Mouse (Mus musculus) kidney, adult 8-10 months (tissue): ENCODE data around the gene Casp7.
A peak's percentile ranks its signal among the peaks of the same experiment; 100 is the strongest.

Source experiments
- DNase-seq, 2 experiments: peaks; one replicate each; pipeline ENCODE4 v3.0.0; 2022

Casp7 gene

DNA sequence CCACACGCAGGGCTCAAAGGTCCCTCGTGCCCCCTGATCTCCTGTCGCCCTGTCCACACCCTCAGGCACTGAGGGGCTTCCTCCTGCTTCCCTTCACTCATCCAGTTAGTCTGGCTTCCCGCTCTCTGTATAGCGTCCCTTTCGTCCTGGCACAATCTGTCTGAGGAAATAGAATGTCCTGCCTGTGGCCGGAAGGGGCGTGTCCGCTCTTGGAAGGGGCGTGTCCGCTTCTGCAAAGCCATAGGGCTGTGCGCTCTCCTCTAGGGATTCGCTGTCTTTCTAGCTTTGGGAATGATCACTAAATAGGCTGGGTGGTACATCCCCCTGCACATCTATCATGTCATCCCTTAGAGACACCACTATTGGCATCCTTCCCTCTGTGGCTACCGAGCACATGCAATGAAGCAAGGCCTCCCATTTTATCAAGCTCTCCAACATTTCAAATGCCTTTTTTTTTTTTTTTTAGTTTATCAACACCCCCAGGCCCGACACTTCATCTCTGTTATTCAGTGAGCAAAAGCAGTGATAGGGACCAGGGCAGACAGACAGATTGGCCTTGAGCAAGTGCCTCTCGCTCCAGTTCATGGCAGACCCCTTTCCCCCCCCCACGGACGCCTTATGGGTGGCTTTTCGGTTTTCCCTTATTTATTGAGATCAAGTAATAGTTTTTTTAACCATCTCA lies 78.1 kb downstream of the Casp7 start:
- DNase-seq: no peak

DNA sequence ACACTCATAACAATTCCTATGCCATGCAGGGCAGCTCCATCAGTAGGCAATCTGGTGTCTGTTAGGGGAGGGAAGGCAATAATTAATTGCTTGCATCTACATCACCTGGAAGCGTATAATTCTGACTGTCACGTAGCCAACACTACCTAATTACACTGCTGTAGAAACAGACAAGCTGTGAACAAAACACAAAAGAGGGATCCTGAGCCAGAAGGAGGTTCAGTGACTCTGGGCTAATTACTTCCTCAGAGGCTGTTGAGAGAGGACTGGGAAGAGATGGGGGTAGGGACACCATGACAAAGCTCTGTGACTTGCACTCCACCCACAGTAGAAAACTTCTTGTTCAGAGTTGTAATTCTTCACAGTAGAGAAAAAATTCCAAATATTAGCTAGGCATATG lies 79.6 kb downstream of the Casp7 start:
- DNase-seq: no peak

DNA sequence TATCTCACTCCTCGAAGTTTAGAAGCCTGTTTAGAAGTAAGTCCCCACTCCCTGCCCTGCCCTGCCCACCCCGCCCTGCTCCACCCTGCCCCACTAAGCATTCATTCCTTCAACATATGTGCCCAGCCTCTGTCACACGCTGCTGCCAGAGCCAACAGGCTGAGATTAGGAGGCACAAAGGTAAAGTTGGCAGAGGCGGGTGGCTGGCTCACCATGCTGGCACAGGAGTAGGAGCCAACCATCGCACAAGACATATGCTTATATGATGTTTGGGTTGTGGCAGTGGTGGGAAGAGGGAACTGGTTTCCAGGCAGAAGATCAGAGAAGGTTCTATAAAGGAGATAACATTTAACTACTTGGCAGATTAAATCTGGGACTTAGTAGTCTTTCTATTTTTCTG lies 80.3 kb downstream of the Casp7 start:
- DNase-seq: no peak

DNA sequence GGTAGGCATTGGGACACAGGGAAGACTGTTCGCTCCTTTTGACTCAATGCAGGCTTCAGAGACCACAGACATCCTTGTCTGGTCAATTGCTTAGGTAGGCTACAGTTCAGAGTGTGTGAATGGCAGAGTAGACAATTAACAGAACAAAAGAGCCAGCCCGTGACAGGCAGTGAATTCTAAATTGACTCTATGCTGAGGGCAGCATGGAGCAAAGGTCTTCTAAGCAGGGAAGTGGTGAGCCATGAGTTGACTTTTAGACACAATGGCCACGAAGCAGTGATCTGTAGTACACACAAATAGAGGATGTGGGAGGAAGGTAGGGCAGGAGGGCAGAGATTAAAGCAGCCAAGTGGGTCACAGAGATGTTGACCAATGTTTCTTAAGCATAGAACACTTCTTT lies 80.9 kb downstream of the Casp7 start:
- peak; percentile 38 to 55 for DNase-seq

DNA sequence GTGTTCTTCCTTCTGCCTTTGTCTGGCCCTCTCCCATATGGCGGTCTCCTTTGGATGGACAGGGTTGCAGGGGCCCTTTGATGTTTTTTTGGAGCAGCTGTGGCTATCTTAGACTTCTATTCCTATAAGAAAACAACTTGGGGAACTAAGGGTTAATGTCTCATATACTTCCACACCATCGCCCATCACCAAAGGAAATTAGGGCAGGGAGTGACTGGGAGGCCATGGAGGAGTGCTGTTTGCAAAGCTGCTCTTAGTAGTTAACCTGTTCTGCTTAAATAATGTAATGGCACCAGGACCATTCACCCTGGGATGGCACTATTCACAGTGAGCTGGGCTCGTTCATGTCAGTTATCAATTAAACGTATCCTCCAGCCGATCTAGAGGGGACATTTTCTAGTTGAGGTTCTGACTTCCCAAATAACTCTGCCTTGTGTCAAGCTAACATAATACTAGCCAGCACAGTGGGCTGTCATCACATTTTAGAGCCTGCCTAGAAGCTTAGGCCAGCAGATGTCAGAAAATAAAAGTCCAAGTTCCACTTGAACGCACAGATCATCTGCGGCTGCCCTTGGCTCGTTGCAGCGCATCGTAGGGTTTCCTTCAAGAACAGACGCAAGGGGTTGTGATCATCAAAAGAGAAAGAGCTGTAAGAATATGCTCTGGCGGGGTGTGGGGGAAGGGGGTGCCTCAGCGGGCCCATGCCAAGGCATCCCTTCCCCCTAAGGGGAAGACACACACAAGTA lies 87.9 kb downstream of the Casp7 start:
- DNase-seq: no peak

DNA sequence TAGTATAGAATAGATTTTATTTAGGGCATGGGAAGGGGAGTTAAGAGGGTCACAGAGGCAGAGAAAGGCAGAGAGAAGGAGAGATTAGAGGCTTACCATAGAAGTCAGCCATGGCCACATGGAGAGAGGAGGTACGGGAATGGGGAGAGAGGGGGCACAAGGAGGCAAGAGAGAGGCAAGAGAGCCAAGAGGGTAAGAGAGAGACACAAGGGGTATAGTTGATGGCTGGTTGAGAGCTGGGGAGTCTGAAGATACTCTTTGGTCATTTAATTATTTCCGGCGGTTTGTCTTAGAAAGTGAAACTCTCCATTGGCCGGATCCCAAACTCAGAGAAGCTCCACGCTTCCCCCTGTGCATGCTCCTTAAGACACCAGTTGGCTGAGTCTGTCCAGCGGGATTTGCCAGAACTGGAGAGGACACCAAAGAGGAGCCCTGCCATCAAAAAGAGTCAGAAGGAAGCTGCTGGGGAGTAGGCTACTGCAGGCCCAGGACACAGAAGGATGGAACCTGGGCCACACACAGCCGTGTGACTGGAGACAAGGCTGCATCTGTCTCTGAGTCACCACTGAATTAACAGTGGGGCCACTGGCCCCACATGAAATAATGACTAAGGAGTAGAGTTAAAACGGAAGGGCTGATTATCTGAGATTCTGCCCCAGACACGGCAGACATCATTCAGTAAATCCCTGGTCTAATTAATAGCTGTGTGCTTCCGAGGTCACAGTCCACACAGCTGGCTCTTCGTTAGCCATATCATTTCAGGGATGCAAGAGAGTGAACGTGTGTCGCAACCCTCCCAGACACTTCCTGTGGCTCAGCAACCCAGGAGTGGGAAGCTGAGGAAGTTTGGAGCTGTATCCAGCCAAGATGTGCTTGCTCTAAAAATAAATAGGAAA lies 88.7 kb downstream of the Casp7 start:
- DNase-seq: peak; percentile 22 to 36

DNA sequence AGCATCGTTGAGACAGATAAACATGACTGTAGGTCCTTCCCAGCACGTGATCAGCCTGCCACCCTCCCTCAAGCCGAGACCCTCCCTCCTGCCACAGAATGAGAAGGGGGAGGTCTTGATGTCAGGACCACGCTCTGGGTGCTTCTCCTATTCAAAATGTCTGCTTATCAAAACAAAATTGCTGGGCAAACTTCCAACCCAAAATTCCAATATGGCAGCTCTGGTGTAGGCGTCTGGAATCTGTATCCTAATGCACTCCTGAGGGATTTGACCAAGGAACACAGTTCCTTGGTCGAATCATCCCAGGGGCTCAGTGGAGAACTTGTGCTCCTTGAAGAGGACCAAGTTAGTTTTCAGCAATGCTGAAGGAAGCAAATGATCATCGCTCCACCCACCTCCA lies 90.0 kb downstream of the Casp7 start:
- DNase-seq: no peak

DNA sequence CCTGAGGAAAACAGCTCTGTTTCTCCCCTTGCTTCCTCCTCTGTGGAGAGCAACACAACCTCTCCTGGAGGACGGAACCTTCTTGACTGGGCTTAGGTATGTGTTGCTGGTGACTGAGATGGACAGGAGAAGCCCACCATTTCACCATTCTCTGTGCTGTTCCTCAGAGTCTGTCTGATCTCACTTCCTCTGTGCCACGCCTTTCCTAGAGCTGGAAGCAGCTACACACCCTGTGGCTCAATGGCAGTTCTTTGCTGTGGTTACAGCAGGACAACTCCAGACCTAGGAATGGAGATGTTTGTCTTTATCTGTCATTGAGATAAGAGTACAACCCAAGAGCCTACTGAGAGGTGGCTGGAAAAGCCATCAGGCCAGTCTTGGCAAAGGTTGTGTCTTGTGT lies 90.4 kb downstream of the Casp7 start:
- DNase-seq: no peak

DNA sequence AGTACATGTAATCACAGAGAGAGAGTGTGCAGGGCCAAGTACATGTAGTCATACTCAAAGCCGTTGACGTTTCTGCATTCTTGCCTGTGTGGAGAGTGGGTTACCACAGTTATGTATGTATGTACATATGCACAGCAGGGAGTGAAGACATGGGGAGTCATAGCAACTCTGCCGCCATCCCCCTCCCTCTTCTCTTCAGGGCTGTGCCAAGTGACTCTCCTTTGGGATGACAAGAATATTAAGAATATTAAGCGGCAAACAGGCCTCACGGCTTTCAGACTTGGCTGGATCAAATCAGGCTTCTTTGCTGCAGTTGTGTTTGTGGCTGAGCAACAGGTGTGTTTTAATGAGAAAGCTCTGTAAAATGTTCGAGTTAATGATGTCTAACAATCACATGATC lies 92.7 kb downstream of the Casp7 start:
- DNase-seq: no peak
